Mouse (Mus musculus) hindbrain, embryonic 14.5 days (tissue): ENCODE results near the gene Pdzd2. TPM values are rescaled to one million over a fixed set of nuclear protein-coding genes. Genes with fewer than 3 reads are reported as not detected.
A peak's percentile ranks its signal among the peaks of the same experiment; 100 is the strongest.

Experiments
- ATAC-seq: fragments of 200-750 bp; cut with Nextera tagmentation; 2 replicates; pipeline ENCODE4 v1.8.0; 2017; ENCODE audit warnings: moderate number of reproducible peaks, mild to moderate bottlenecking, moderate TSS enrichment, moderate library complexity; ENCODE audit not compliant: low FRiP score
- DNase-seq: peaks from one replicate; pipeline ENCODE4 v3.0.0-alpha.2; 2015; ENCODE audit warnings: low spot score
- H3K27ac ChIP-seq: fragments of 300-500 bp; sonication (generic); 2 replicates; pipeline ENCODE4 v1.5.1; 2014; ENCODE audit warnings: mild to moderate bottlenecking, moderate library complexity
- H3K27me3 ChIP-seq: fragments of 300-500 bp; sonication (generic); 2 replicates; pipeline ENCODE4 v1.6.1; 2014; ENCODE audit warnings: mild to moderate bottlenecking, low read length, mixed read lengths; ENCODE audit not compliant: control insufficient read depth, insufficient read depth
- H3K36me3 ChIP-seq: fragments of 300-500 bp; sonication (generic); replicated peaks from 2 replicates; pipeline ENCODE4 v1.6.1; 2014; ENCODE audit not compliant: control insufficient read depth, insufficient read depth
- H3K4me1 ChIP-seq: fragments of 300-500 bp; sonication (generic); replicated peaks from 2 replicates; pipeline ENCODE4 v1.6.1; 2014; ENCODE audit warnings: antibody characterized with exemption, low read length, mixed read lengths; ENCODE audit not compliant: control insufficient read depth, insufficient read depth
- H3K4me2 ChIP-seq: fragments of 300-500 bp; sonication (generic); replicated peaks from 2 replicates; pipeline ENCODE4 v1.6.1; 2014; ENCODE audit warnings: mild to moderate bottlenecking, moderate library complexity
- H3K4me3 ChIP-seq: fragments of 300-500 bp; sonication (generic); replicated peaks from 2 replicates; pipeline ENCODE4 v1.5.1; 2014; ENCODE audit warnings: mild to moderate bottlenecking, low read length
- H3K9ac ChIP-seq: fragments of 300-500 bp; sonication (generic); 2 replicates; pipeline ENCODE4 v1.6.1; 2014
- H3K9me3 ChIP-seq: fragments of 300-500 bp; sonication (generic); 2 replicates; pipeline ENCODE4 v1.6.1; 2016; ENCODE audit warnings: low read length; ENCODE audit not compliant: control insufficient read depth
- WGBS: fragments of 180-500 bp; shearing (Covaris S2); extraction: QIAGEN DNeasy Blood & Tissue Kit; methylation state at CpG from one replicate; pipeline ENCODE4 v1.1.7; 2014; 5-methylcytosine and 5-hydroxymethylcytosine counted together
- polyA plus RNA-seq: library from polyadenylated mRNA; unstranded; fragments of >200 nt; fragmentation: Nextera tagmentation; extraction: Ambion mirVana; gene quantifications from 2 replicates; pipeline ENCODE4 v1.2.1, GENCODE M21; 2014

Pdzd2 gene
- polyA plus RNA-seq, 1 experiment from 2014 or later, result 15.5 TPM

DNA sequence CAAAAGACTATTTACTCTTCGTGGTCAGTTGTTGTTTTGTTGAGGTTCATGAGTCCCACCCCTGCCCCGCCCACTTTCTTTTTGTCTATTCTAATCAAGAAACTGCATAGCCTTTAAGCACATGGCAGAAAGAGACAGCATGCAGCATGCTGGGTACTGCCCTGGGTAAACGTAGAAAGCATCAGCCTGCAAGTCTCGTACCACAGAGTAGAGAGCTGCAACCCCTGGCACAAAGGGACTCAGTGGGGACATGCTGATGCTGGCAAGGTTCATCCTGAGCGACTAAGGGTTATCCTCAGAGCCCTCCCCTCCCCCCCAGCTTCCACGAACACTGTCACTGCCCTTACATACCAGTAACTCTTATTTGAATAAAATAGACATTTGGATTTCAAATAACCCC lies 114.2 kb downstream of the Pdzd2 start:
- Histone ChIP-seq H3K27me3 (no peaks in the 10 kb centered on the region), H3K27ac (0 out of 2 replicates have a peak overlapping the region, but pooled peaks have one; percentile 17), H3K9me3 (no peaks in the 10 kb centered on the region), H3K36me3 (no peaks in the 10 kb centered on the region), H3K4me1 (peaks cover 5% of the 10 kb centered on the region; the same call in 1 of the 2 replicates), H3K4me2 (no peak overlapping the region), H3K9ac (no peak overlapping the region), H3K4me3 (no peak overlapping the region)
- ATAC-seq, result no peak
- WGBS, result 37% methylated on average over 6 of the region's 6 CpGs
- no peak for DNase-seq

DNA sequence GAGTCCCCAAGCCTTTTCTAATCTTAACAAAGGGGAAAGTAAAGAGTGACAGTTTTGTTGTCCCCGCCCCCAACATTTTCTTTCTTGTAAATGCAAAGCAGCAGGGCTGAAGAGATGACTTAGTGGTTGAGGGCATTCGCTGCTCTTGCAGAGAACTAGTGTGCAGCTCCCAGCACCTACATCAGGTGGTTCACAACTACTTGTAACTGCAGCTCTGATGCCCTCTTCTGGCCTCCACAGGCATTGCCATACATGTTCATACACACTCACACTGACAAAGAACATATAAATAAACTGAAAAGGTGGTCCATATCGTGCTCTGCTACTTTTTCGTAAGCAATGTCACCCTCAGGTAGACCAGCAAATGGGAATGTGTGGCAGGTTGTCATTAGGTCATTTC lies 116.2 kb downstream of the Pdzd2 start:
- Histone ChIP-seq H3K4me2 (no peak overlapping the region), H3K9me3 (no peaks in the 10 kb centered on the region), H3K27ac (no peak overlapping the region), H3K27me3 (no peaks in the 10 kb centered on the region), H3K9ac (no peak overlapping the region), H3K4me1 (peaks cover 5% of the 10 kb centered on the region; the same call in 1 of the 2 replicates), H3K4me3 (no peak overlapping the region), H3K36me3 (no peaks in the 10 kb centered on the region)
- DNase-seq, result no peak
- WGBS, result 92% methylated on average over 4 of the region's 4 CpGs
- no peak for ATAC-seq

DNA sequence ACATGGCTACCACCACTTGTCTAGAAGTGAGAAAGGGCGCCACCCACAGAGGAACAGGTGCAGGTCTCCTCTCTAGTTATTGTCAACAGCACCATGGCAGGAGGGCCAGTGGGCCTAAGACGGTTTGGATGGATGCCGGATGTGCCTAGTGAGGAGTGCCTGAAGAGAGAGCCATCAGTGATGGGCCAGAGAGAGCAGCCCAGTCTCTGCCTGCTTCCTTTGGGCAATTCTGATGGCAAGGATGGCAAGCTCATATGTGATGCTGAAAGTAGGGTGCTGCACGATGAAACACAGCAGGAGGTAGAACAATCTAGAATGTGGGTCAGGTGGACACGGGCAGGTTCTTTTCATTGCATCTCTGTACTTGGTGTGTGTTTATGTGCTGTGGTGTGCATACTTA lies 117.0 kb downstream of the Pdzd2 start:
- H3K36me3 ChIP-seq, result no peaks in the 10 kb centered on the region
- no peaks in the 10 kb centered on the region for H3K27me3 ChIP-seq
- H3K4me1 ChIP-seq, result peaks cover 5% of the 10 kb centered on the region; the same call in 1 of the 2 replicates
- no peak overlapping the region for H3K27ac ChIP-seq
- DNase-seq (no peak), ATAC-seq (no peak)
- H3K4me3 ChIP-seq, result no peak overlapping the region
- no peak overlapping the region for H3K9ac ChIP-seq
- H3K4me2 ChIP-seq, result no peak overlapping the region
- WGBS, result 85% methylated on average over 5 of the region's 5 CpGs
- no peaks in the 10 kb centered on the region for H3K9me3 ChIP-seq

DNA sequence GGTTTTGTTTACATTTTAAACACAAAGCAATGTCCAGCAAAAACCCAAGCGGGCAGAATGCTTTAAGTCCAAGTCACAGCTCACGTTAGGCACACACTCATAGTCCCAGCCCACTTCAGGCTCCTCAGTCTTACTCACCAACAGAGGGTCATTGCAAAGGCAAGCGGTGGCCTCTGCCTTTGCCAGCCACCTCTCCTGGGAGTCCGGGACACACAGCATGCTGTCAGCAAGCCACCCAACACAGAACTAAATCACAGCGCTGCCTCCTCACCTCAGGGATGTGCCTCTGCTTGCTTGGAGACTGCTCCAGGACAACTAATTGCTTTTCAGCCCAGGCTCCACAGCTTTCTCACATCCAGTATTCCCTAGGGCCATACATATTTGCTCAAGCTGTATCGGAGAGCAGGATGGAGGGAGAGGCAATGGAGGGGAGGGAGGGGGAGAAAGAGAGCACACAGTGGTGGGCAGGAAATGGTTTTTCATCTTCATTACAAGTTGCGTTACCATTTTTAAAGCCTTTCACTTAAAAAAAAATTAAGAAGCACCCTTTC lies 117.6 kb downstream of the Pdzd2 start:
- Histone ChIP-seq H3K27ac (no peak overlapping the region), H3K4me2 (no peak overlapping the region)

DNA sequence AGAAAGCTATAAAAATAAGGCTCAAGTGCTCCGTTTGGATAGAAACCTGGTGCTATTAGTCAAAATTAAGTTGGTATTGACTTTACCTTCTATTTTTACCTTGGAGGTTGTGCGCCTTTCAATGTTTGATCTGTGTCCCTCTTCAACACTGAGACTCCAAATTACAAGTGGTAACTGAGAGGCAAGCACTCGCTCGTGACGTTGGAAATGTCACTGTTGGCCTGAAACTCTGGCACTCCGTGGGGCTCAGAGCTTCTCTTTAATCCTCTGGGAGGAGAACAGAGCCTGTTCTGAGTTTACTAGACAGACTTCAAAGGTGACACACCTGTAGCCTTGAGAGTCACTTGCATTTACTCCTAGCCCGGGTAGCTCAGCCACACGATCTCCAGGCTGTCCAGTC lies 120.5 kb downstream of the Pdzd2 start:
- Histone ChIP-seq H3K9me3 (no peaks in the 10 kb centered on the region), H3K36me3 (no peaks in the 10 kb centered on the region), H3K27ac (no peak overlapping the region), H3K4me2 (no peak overlapping the region), H3K4me3 (no peak overlapping the region), H3K4me1 (no peaks in the 10 kb centered on the region), H3K27me3 (no peaks in the 10 kb centered on the region), H3K9ac (no peak overlapping the region)
- DNase-seq, result no peak
- no peak for ATAC-seq
- 85% methylated on average over 8 of the region's 8 CpGs for WGBS

More for the DNA sequence above, 117.6 kb downstream of the Pdzd2 start:
- no peak overlapping the region for H3K9ac ChIP-seq
- no peaks in the 10 kb centered on the region for H3K36me3 ChIP-seq
- ATAC-seq (no peak), DNase-seq (no peak)
- H3K4me1 ChIP-seq, result peaks cover under 1% of the 10 kb centered on the region; the same call in 1 of the 2 replicates
- no peaks in the 10 kb centered on the region for H3K27me3 ChIP-seq
- no peaks in the 10 kb centered on the region for H3K9me3 ChIP-seq
- 47% methylated on average over 7 of the region's 7 CpGs for WGBS
- no peak overlapping the region for H3K4me3 ChIP-seq

DNA sequence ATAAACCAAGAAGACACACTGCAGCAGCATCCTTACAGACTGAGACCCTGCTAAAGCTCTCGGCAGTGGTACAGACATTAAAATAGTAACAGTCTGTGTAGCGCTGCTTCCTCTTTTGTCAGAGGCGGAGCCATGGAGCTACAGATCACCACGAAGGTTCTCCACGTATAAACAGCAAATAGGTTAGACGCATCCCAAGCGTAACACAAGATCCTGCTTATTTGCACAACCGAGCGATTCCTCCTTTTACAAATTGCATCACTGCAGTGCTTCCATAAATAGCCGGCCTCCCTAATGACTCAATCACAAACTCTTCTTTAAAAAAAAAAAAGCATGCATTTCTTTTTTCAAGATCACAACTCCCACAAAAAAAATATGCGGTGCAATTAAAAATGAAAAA lies 122.1 kb downstream of the Pdzd2 start:
- 80% methylated on average over 11 of the region's 11 CpGs for WGBS
- ATAC-seq (peak; percentile 41; the same call in 1 of the 2 replicates), DNase-seq (no peak)
- Histone ChIP-seq H3K4me3 (no peak overlapping the region), H3K9me3 (no peaks in the 10 kb centered on the region), H3K27ac (0 out of 2 replicates have a peak overlapping the region, but pooled peaks have one; percentile 20), H3K4me1 (no peaks in the 10 kb centered on the region), H3K36me3 (no peaks in the 10 kb centered on the region), H3K4me2 (no peak overlapping the region), H3K27me3 (no peaks in the 10 kb centered on the region), H3K9ac (no peak overlapping the region)

DNA sequence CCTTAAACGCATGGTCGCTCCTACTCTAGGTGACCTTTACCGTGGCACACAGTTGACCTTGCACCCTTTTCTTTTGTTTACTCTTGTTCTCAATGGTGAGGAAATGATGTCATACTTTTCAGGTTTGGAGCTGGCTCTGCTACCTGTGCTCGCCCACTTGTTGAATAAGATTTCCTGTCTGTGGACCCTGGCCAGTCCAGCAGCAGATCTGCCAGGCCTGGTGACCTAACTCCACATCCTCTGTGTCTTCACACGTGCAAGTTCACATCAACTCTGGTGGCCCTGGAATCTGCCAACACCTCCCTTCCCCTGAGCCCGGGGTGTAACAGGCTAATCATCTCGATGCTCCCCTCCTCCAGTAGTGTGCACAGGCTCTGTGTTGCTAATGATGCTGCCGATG lies 122.5 kb downstream of the Pdzd2 start:
- no peak overlapping the region for H3K4me3 ChIP-seq
- no peaks in the 10 kb centered on the region for H3K36me3 ChIP-seq
- no peaks in the 10 kb centered on the region for H3K9me3 ChIP-seq
- H3K4me1 ChIP-seq, result no peaks in the 10 kb centered on the region
- DNase-seq (no peak), ATAC-seq (0 out of 2 replicates have a peak, but pooled peaks have one; percentile 11)
- no peaks in the 10 kb centered on the region for H3K27me3 ChIP-seq
- H3K4me2 ChIP-seq, result no peak overlapping the region
- no peak overlapping the region for H3K9ac ChIP-seq
- no peak overlapping the region for H3K27ac ChIP-seq
- WGBS, result 84% methylated on average over 8 of the region's 8 CpGs

DNA sequence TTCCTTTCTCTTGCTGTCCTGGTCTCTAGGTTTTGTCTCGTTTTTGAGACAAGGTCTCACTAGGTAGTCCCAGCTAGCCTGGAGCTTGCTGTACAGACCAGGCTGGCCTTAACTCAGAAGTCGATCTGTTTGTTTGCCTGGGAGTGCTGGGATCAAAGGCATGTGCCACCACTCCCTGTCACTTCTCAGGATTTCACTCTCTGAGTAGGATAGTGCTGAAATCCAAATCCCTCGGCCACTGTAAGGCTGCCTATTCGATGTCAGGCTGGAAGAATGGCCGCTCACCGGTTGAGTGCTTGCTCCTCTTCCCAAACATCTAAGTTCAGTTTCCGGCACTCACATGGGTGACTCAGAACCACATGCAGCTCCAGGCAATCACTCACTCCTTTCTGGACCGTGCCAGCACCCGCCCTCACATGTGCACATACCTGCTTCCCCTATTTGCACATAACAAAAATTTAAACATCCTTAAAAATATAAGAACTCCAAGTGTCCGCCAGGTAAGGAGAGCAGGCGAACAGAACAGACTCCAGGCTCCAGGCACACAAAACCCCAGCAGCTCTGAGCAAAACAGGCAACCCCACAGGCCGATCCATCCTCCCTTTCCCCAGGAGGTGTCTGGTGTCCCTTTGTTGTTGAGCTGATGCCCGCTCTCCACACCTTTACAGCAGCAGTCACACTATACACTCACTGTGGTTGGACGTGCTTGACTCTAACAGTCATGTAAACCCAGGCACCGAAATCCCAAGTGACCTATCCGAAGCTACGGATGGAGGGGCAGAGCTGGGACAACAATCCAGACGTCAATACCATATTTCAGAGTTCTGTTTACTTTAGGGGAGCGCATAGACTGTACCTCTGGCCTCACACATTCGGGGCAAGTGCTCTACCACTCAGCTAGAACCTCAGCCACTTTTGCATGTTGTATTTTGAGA lies 124.5 kb downstream of the Pdzd2 start:
- H3K9ac ChIP-seq, result no peak overlapping the region
- ATAC-seq, result no peak
- H3K4me2 ChIP-seq, result no peak overlapping the region
- WGBS, result 78% methylated on average over 20 of the region's 20 CpGs
- H3K4me3 ChIP-seq, result no peak overlapping the region
- no peaks in the 10 kb centered on the region for H3K27me3 ChIP-seq
- H3K27ac ChIP-seq, result no peak overlapping the region
- H3K36me3 ChIP-seq, result no peaks in the 10 kb centered on the region
- H3K9me3 ChIP-seq, result no peaks in the 10 kb centered on the region
- H3K4me1 ChIP-seq, result no peaks in the 10 kb centered on the region
- no peak for DNase-seq

DNA sequence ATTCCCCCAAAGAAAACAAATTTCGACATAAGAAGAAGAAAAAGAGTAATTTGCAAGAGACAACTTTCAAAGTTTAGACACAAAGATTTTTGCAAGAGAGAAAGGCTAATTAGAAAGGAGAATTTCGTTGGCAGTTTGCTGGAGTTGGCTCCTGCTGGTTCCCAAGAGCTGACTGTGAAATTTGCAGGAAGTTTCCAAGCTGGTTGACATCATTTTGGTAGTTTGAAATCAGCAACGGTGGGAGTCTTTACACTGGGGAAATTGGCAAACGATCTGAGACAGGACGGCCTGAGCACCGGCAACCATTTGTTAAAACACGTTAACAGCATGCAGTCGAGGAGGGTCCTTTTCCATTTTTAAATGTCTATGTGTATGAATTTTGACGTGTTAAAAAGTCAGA lies 125.7 kb downstream of the Pdzd2 start:
- no peak overlapping the region for H3K4me2 ChIP-seq
- no peak overlapping the region for H3K9ac ChIP-seq
- H3K9me3 ChIP-seq, result no peaks in the 10 kb centered on the region
- H3K4me1 ChIP-seq, result no peaks in the 10 kb centered on the region
- DNase-seq (no peak), ATAC-seq (no peak)
- 65% methylated on average over 9 of the region's 9 CpGs for WGBS
- H3K27me3 ChIP-seq, result no peaks in the 10 kb centered on the region
- H3K27ac ChIP-seq, result no peak overlapping the region
- H3K36me3 ChIP-seq, result no peaks in the 10 kb centered on the region
- H3K4me3 ChIP-seq, result no peak overlapping the region
